Mouse (Mus musculus): ENCODE measurements around the gene Olfr884.

Gene Olfr884

DNA sequence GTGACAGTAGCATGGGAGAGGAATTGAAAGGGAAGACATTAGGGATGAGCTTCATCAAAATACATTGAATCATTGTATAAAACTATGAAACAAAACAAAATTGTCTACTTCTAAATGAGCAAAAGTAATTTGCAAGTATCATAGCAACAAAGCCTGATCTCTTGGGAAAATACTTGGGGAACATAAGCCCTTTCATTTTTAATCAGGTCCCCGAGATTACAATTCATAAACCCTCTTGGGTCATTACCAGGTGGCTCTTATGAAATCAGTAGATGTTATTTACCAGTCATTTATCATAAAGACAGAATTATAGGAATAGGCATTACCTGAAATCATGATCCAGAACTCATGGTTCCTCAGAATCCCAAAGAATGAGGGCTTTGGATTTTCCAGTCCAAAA lies at the start of gene Olfr884:
Gene Olfr884, plus strand, starts transcription at position 301 of the 400 bp plus-strand sequence.
- in situ Hi-C loops (cut with MboI): no loop called here

DNA sequence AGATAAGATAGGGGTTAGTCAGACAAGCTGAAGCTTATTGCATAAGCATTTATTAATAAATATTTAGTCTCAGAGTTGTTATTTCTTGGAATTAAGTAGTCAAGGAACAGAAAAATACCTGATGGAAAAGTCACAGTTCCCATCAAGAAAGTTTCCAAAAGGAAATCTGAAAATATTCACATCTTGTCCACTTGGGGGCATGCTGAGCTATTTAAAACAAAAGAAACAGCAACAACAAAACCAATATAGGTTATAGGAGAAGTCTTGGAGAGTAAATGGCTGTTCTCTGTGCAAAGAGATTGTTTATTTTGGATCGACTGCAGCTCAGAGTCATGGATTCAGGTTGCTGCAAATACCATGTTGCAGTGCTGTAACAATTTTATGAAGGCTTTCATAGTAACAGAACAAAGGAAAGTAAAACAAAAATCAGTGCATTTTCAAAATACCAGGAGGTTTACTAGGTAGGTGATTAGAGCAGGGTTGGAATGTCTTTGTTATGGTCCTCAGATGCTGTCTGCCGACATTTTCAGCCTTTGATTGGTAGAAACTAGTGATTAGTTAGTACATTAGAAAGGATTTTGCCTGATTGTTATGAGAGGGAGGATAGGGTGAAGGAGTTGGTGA lies 47.7 kb upstream of the Olfr884 start:
- in situ Hi-C loops (cut with MboI): no loop called here

- in situ Hi-C loops (cut with MboI): no loop called here
Measured at GRCm38 (mm10) chr9:38000021-38000420, 46.3 kb upstream of the Olfr884 start.

DNA sequence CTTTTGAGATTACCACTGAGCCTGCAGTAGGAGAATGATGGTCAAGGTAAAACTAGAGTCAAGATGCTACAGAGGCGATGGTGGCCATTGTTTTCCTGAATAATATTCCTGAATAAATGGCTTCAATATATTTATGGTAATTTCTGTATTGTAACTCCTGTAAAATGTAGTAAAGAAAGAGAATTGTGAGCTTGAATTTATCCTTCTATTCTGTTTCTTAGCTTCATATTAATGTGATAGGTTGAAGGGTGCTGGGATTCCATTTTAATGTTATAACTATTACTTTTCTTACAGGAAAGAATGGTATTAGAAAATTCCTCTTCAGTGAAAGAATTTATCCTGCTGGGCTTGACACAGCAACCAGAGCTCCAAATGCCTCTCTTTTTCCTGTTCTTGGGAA lies 20.8 kb upstream of the Olfr884 start, which contains the start of gene Olfr883:
Gene Olfr883, plus strand, starts transcription at position 301 of the 400 bp plus-strand sequence.
- in situ Hi-C loops (cut with MboI): no loop called here

DNA sequence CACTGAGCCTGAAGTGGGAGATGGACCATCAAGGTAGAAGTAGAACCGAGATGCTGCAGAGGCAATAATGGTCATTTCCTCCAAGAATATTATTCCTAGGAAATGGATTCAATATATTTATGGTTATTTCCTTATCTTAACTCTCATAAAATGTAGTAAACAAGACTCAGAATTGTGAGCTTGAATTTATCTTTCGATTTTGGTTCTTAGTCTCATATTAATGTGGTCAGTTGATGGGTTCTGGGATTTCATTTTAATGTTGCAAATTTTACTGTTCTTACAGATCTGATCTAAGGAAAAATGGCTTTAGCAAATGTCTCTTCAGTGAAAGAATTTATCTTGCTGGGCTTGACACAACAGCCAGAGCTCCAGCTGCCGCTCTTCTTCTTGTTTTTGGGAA lies 14.7 kb downstream of the Olfr884 start, which contains the start of gene Olfr885:
Gene Olfr885, plus strand, starts transcription at position 301 of the 400 bp plus-strand sequence.
- in situ Hi-C loops (cut with MboI): no loop called here

DNA sequence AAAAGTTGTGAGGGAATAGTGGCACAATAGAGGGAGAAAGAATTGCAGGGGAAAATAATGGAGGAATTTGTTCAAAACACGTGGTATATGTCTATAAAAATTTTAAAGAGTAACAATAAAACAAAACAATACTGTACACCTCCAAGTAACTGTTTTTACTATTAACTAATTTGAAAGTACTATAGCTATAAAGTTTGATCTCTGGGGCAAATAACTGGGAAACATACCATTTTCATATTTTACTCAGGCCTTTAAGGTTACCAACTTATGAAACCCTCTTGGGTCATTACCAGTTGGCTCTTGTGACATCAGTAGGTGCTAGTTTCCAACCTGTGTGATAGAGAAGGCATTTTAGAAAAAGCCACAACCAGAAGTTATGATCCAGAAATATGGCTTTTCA lies 37.4 kb downstream of the Olfr884 start, which contains the start of gene Olfr887:
Gene Olfr887, plus strand, starts transcription at position 301 of the 400 bp plus-strand sequence.
- in situ Hi-C loops (cut with MboI): no loop called here
